Mouse (Mus musculus): Measurements from ENCODE around the gene Gm3417. TPM values are rescaled to one million over a fixed set of nuclear protein-coding genes. Genes with fewer than 3 reads are reported as not detected.
"Not testable (repeated sequence)": the region's sequence is repeated elsewhere in the genome, so short reads cannot be mapped to it uniquely, and the experiment has no call there.

The Gm3417 gene
- not detected in 2 replicates for polyA plus RNA-seq (2015; fragmentation: Nextera tagmentation; extraction: Ambion mirVana)

GRCm38 (mm10) chr17:14978362-14979038 lies at the start of gene Gm3417, which contains the start of gene 9030025P20Rik:
TSS of gene Gm3417 (minus strand) at chr17:14978790.
TSS of gene 9030025P20Rik (plus strand) at chr17:14978468.
- H3K4me3 ChIP-seq (replicated peaks); H3K9me3 ChIP-seq (replicated peaks); H3K27me3 ChIP-seq (replicated peaks); H3K4me1 ChIP-seq; H3K27ac ChIP-seq (replicated peaks); H3K9ac ChIP-seq (replicated peaks); H3K36me3 ChIP-seq: not testable (repeated sequence)
- ATAC-seq (ENCODE audit: low FRiP score): peak; percentile 97
- H3K4me2 ChIP-seq: peak within 1 kb of the TSS; percentile 31; the same call in 1 of the 2 replicates
- WGBS: no CpG with 5 or more reads among the region's 60 CpGs

GRCm38 (mm10) chr17:15025513-15025912 lies 46.9 kb upstream of the Gm3417 start:
- H3K4me1 ChIP-seq; H3K9ac ChIP-seq (replicated peaks); H3K36me3 ChIP-seq; H3K27ac ChIP-seq (replicated peaks); ATAC-seq (ENCODE audit: low FRiP score); H3K9me3 ChIP-seq (replicated peaks); H3K27me3 ChIP-seq (replicated peaks); H3K4me3 ChIP-seq (replicated peaks); H3K4me2 ChIP-seq: not testable (repeated sequence)
- no CpG with 5 or more reads among the region's 6 CpGs for WGBS

- not testable (repeated sequence) for H3K27ac ChIP-seq (replicated peaks); H3K4me2 ChIP-seq; H3K9me3 ChIP-seq (replicated peaks); H3K4me1 ChIP-seq; H3K36me3 ChIP-seq; H3K27me3 ChIP-seq (replicated peaks); H3K4me3 ChIP-seq (replicated peaks); H3K9ac ChIP-seq (replicated peaks)
- whole genome bisulfite sequencing: no CpG with 5 or more reads among the region's 48 CpGs
- peak; percentile 93 for ATAC-seq (ENCODE audit: low FRiP score)
Observed at GRCm38 (mm10) chr17:15024502-15025193, 46.1 kb upstream of the Gm3417 start.

GRCm38 (mm10) chr17:15023878-15024492 lies 45.4 kb upstream of the Gm3417 start:
- not testable (repeated sequence) for H3K27ac ChIP-seq (replicated peaks); H3K9ac ChIP-seq (replicated peaks); H3K4me2 ChIP-seq; H3K9me3 ChIP-seq (replicated peaks); H3K27me3 ChIP-seq (replicated peaks); H3K4me3 ChIP-seq (replicated peaks); H3K4me1 ChIP-seq; H3K36me3 ChIP-seq
- ATAC-seq (ENCODE audit: low FRiP score): peak; percentile 81
- WGBS: no CpG with 5 or more reads among the region's 97 CpGs

GRCm38 (mm10) chr17:15021503-15022220 lies 43.1 kb upstream of the Gm3417 start:
- H3K27ac ChIP-seq (replicated peaks); H3K27me3 ChIP-seq (replicated peaks); ATAC-seq (ENCODE audit: low FRiP score); H3K9me3 ChIP-seq (replicated peaks); H3K4me3 ChIP-seq (replicated peaks); H3K4me1 ChIP-seq; H3K36me3 ChIP-seq; H3K4me2 ChIP-seq; H3K9ac ChIP-seq (replicated peaks): not testable (repeated sequence)
- WGBS: 74% methylated on average over 3 of the region's 3 CpGs

GRCm38 (mm10) chr17:15009706-15010413 lies 31.3 kb upstream of the Gm3417 start, which contains the start of gene Gm3435:
TSS of gene Gm3435 (plus strand) at chr17:15010176.
- WGBS: no CpG with 5 or more reads among the region's 60 CpGs
- ATAC-seq (ENCODE audit: low FRiP score): peak; percentile 97
- not testable (repeated sequence) for H3K4me1 ChIP-seq; H3K9me3 ChIP-seq (replicated peaks); H3K9ac ChIP-seq (replicated peaks); H3K36me3 ChIP-seq; H3K4me2 ChIP-seq; H3K27ac ChIP-seq (replicated peaks); H3K27me3 ChIP-seq (replicated peaks); H3K4me3 ChIP-seq (replicated peaks)

- H3K4me1 ChIP-seq; H3K36me3 ChIP-seq; H3K4me2 ChIP-seq; H3K27ac ChIP-seq (replicated peaks); H3K27me3 ChIP-seq (replicated peaks); H3K4me3 ChIP-seq (replicated peaks); H3K9ac ChIP-seq (replicated peaks); H3K9me3 ChIP-seq (replicated peaks): not testable (repeated sequence)
- ATAC-seq (ENCODE audit: low FRiP score): 0 out of 2 replicates have a peak, but pooled peaks have one; percentile 16
- WGBS: no CpG with 5 or more reads among the region's 3 CpGs
Observed at GRCm38 (mm10) chr17:15009088-15009487, 30.5 kb upstream of the Gm3417 start.

GRCm38 (mm10) chr17:15000047-15000446 lies 21.5 kb upstream of the Gm3417 start:
- H3K9ac ChIP-seq (replicated peaks); H3K9me3 ChIP-seq (replicated peaks); H3K4me1 ChIP-seq; H3K4me2 ChIP-seq; H3K27ac ChIP-seq (replicated peaks); ATAC-seq (ENCODE audit: low FRiP score); H3K4me3 ChIP-seq (replicated peaks); H3K27me3 ChIP-seq (replicated peaks); H3K36me3 ChIP-seq: not testable (repeated sequence)
- no CpG with 5 or more reads among the region's 4 CpGs for WGBS

- no CpG with 5 or more reads among the region's 5 CpGs for WGBS
- not testable (repeated sequence) for H3K36me3 ChIP-seq; H3K4me2 ChIP-seq; H3K4me1 ChIP-seq; H3K9me3 ChIP-seq (replicated peaks); H3K27ac ChIP-seq (replicated peaks); H3K9ac ChIP-seq (replicated peaks); H3K27me3 ChIP-seq (replicated peaks); ATAC-seq (ENCODE audit: low FRiP score); H3K4me3 ChIP-seq (replicated peaks)
Observed at GRCm38 (mm10) chr17:14994140-14994539, 15.6 kb upstream of the Gm3417 start.

- H3K9me3 ChIP-seq (replicated peaks); H3K4me1 ChIP-seq; H3K4me2 ChIP-seq; H3K36me3 ChIP-seq; H3K27me3 ChIP-seq (replicated peaks); H3K4me3 ChIP-seq (replicated peaks); H3K27ac ChIP-seq (replicated peaks); H3K9ac ChIP-seq (replicated peaks): not testable (repeated sequence)
- ATAC-seq (ENCODE audit: low FRiP score): peak; percentile 93
- WGBS: no CpG with 5 or more reads among the region's 47 CpGs
Observed at GRCm38 (mm10) chr17:14993139-14993832, 14.7 kb upstream of the Gm3417 start.

Measured in neural tube, embryonic 15.5 days (tissue).